Mouse (Mus musculus) small intestine, adult 10 weeks (tissue): ENCODE results near the gene Atp8b2. TPM values are rescaled to one million over a fixed set of nuclear protein-coding genes. Genes with fewer than 3 reads are reported as not detected.

Experiments used
- polyA plus RNA-seq: library from polyadenylated mRNA; stranded (reverse); fragments of 350-450 nt; fragmentation: Illumina TruSeq; extraction: RNeasy Lipid Tissue Mini Kit (QIAGEN cat#74804); gene quantifications from one replicate; pipeline ENCODE4 v1.2.3, GENCODE M21; 2014; ENCODE audit warnings: low replicate concordance

Atp8b2 gene
- 4.0 TPM for polyA plus RNA-seq

DNA sequence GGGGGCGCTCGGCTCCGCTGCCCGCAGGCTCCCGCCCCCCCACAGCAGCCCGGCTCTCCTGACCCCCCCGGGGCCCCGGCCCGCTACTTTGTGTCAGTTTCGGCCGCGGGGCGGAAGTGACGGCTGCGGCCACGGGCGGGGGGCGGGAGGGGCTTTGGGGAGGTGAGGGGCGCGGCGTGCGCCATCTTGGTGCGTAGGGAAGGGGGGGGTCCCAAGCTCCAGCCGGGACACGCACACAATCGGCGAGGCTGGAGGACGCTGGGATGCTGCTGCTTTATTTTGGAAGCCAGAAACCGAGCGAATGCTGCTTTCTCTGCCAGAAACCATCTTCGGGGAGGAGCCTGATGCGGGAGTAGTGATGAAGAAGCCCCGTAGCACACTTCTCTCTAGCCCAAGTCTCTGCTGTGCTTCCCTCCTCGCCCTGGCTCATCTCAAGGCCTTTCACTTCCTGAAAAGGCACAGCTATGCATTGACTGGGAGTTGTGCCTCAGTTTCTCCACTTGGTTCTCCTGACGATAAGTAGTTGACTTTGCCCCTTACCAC lies at the start of gene Atp8b2:
Gene Atp8b2 (minus strand): TSS at position 288 of the 543 bp plus-strand sequence.

DNA sequence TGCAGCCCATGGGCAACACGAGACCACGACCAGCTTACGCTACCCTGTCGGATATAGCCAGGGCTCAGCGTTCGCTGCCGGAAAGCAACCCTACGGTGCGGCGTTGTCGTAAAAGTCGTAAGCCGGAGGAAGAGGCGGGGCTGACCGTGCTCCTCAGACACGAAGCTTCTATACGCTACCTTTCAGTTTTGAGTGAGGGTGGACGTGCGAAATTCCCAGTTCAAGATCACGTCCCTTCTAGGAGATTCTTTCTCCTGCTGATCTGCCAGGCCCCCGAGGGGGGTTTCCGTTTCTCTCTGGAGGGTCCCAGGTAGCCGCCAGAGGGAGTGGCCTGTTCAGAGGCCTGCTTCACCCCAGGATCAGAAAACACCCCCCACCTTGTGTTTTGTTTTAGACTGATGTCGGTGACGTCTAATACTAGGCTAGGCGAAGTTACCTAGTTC lies 35.3 kb upstream of the Atp8b2 start, which contains the start of gene Hax1:
Gene Hax1 (minus strand): TSS at position 169 of the 443 bp plus-strand sequence.

GRCm38 (mm10) chr3:89912543-89913391 lies 50.5 kb downstream of the Atp8b2 start, which contains the start of gene Il6ra:
Il6ra (minus strand) TSS chr3:89913196.

Other genes starting within 250 kb of the Atp8b2 start
- gene Adar, start 248.5 kb downstream of the Atp8b2 start, polyA plus RNA-seq: 4.4 TPM
- gene Chrnb2, start 198.9 kb downstream of the Atp8b2 start, polyA plus RNA-seq: 0.33 TPM
- 69.1 TPM for gene Ube2q1, start 189.9 kb downstream of the Atp8b2 start, polyA plus RNA-seq
- gene She, start 132.1 kb downstream of the Atp8b2 start, polyA plus RNA-seq: 2.5 TPM
- 1.8 TPM for gene Il6ra, start 50.3 kb downstream of the Atp8b2 start, polyA plus RNA-seq
- gene Hax1, start 35.3 kb upstream of the Atp8b2 start, polyA plus RNA-seq: 26.7 TPM
- 86.9 TPM for gene 4933434E20Rik, start 88.1 kb upstream of the Atp8b2 start, polyA plus RNA-seq
- gene Ubap2l, start 89.1 kb upstream of the Atp8b2 start, polyA plus RNA-seq: 60.7 TPM
- gene Tpm3, start 109.1 kb upstream of the Atp8b2 start, polyA plus RNA-seq: 255 TPM
- gene Nup210l, start 140.6 kb upstream of the Atp8b2 start, polyA plus RNA-seq: 0.07 TPM